Mouse (Mus musculus) hindbrain, postnatal 0 days (tissue): ENCODE data around the gene Mdfic. TPM values are rescaled to one million over a fixed set of nuclear protein-coding genes. Genes with fewer than 3 reads are reported as not detected.
A peak's percentile ranks its signal among the peaks of the same experiment; 100 is the strongest.
"Not testable (repeated sequence)": the region's sequence is repeated elsewhere in the genome, so short reads cannot be mapped to it uniquely, and the experiment has no call there.

Experiments
- ATAC-seq: fragments of 200-750 bp; cut with Nextera tagmentation; 2 replicates; pipeline ENCODE4 v1.8.0; 2017; ENCODE audit warnings: mild to moderate bottlenecking, moderate TSS enrichment, moderate library complexity
- DNase-seq: peaks from one replicate; pipeline ENCODE4 v3.0.0-alpha.2; 2015; ENCODE audit warnings: low spot score
- H3K27ac ChIP-seq: fragments of 300-500 bp; sonication (generic); 2 replicates; pipeline ENCODE4 v1.5.1; 2014; ENCODE audit warnings: mild to moderate bottlenecking
- H3K27me3 ChIP-seq: fragments of 300-500 bp; sonication (generic); 2 replicates; pipeline ENCODE4 v1.6.1; 2014; ENCODE audit warnings: low read length, mixed read lengths; ENCODE audit not compliant: insufficient read depth
- H3K36me3 ChIP-seq: fragments of 300-500 bp; sonication (generic); 2 replicates; pipeline ENCODE4 v1.6.1; 2014; ENCODE audit warnings: low read length, mixed read lengths; ENCODE audit not compliant: insufficient read depth
- H3K4me1 ChIP-seq: fragments of 300-500 bp; sonication (generic); 2 replicates; pipeline ENCODE4 v1.6.1; 2014; ENCODE audit warnings: antibody characterized with exemption, low read length, mixed read lengths; ENCODE audit not compliant: insufficient read depth
- H3K4me2 ChIP-seq: fragments of 300-500 bp; sonication (generic); 2 replicates; pipeline ENCODE4 v1.6.1; 2014; ENCODE audit warnings: low read depth, mild to moderate bottlenecking, low read length, moderate library complexity, mixed read lengths
- H3K4me3 ChIP-seq: fragments of 300-500 bp; sonication (generic); 2 replicates; pipeline ENCODE4 v1.5.1; 2014; ENCODE audit warnings: low read length
- H3K9ac ChIP-seq: fragments of 300-500 bp; sonication (generic); replicated peaks from 2 replicates; pipeline ENCODE4 v1.6.1; 2014; ENCODE audit warnings: mild to moderate bottlenecking, low read length, moderate library complexity, mixed read lengths
- H3K9me3 ChIP-seq: fragments of 300-500 bp; sonication (generic); 2 replicates; pipeline ENCODE4 v1.6.1; 2016; ENCODE audit warnings: low read length, mixed read lengths
- CTCF ChIP-seq: IDR thresholded peaks from 2 replicates; pipeline ENCODE4 v1.5.1; 2016; ENCODE audit warnings: antibody characterized with exemption, control low read depth, low read depth
- WGBS: fragments of 180-500 bp; shearing (Covaris S2); extraction: QIAGEN DNeasy Blood & Tissue Kit; methylation state at CpG from one replicate; pipeline ENCODE4 v1.1.7; 2014; 5-methylcytosine and 5-hydroxymethylcytosine counted together
- polyA plus RNA-seq: library from polyadenylated mRNA; unstranded; fragments of >200 nt; fragmentation: Nextera tagmentation; extraction: Ambion mirVana; gene quantifications from 2 replicates; pipeline ENCODE4 v1.2.1, GENCODE M21; 2015
- total RNA-seq: library from RNA; depleted of rRNA; stranded (reverse); fragments of >200 nt; gene quantifications from 2 replicates; pipeline ENCODE4 v1.2.3, GENCODE M21; 2014

Gene Mdfic
- total and polyA plus RNA-seq, 2 experiments from 2014 or later = 0.81 to 4.2 TPM

- H3K27me3 ChIP-seq = no peaks in the 10 kb centered on the region
- DNase-seq (no peak), ATAC-seq (no peak)
- H3K4me1 ChIP-seq = no peaks in the 10 kb centered on the region
- H3K27ac ChIP-seq = no peak overlapping the region
- H3K4me3 ChIP-seq = no peak overlapping the region
- H3K4me2 ChIP-seq = no peak overlapping the region
- WGBS = 75% methylated on average over 6 of the region's 6 CpGs
- TF ChIP-seq CTCF = no peak
- H3K9me3 ChIP-seq = no peaks in the 10 kb centered on the region
- H3K36me3 ChIP-seq = no peaks in the 10 kb centered on the region
- no peak overlapping the region for H3K9ac ChIP-seq
These were observed 542 bp upstream of the Mdfic start for GRCm38 (mm10) chr6:15719919-15720318.

- H3K4me3 ChIP-seq = peak overlapping the region; percentile 59
- TF ChIP-seq CTCF = no peak
- no peaks in the 10 kb centered on the region for H3K9me3 ChIP-seq
- H3K9ac ChIP-seq = peak overlapping the region; percentile 55
- H3K36me3 ChIP-seq = no peaks in the 10 kb centered on the region
- DNase-seq (peak; percentile 34), ATAC-seq (peak; percentile 80)
- no peaks in the 10 kb centered on the region for H3K27me3 ChIP-seq
- 2% methylated on average over 53 of the region's 60 CpGs for WGBS
- peak overlapping the region; percentile 93 for H3K4me2 ChIP-seq
- H3K27ac ChIP-seq = 0 out of 2 replicates have a peak overlapping the region, but pooled peaks have one; percentile 41
- no peaks in the 10 kb centered on the region for H3K4me1 ChIP-seq
These were observed 606 bp downstream of the Mdfic start for GRCm38 (mm10) chr6:15720818-15721715.

- DNase-seq (no peak), ATAC-seq (no peak)
- H3K27me3 ChIP-seq = no peaks in the 10 kb centered on the region
- no peaks in the 10 kb centered on the region for H3K4me1 ChIP-seq
- 0 out of 2 replicates have a peak overlapping the region, but pooled peaks have one; percentile 55 for H3K9ac ChIP-seq
- H3K36me3 ChIP-seq = no peaks in the 10 kb centered on the region
- peak overlapping the region; percentile 59 for H3K4me3 ChIP-seq
- H3K9me3 ChIP-seq = no peaks in the 10 kb centered on the region
- H3K27ac ChIP-seq = no peak overlapping the region
- no peak for TF ChIP-seq CTCF
- WGBS = 32% methylated on average over 5 of the region's 5 CpGs
- H3K4me2 ChIP-seq = peak overlapping the region; percentile 93
These were observed 1.2 kb downstream of the Mdfic start for GRCm38 (mm10) chr6:15721716-15722031.

- H3K27ac ChIP-seq, H3K9ac ChIP-seq, H3K9me3 ChIP-seq, ATAC-seq, H3K4me1 ChIP-seq, H3K36me3 ChIP-seq, H3K4me2 ChIP-seq, DNase-seq, H3K4me3 ChIP-seq, H3K27me3 ChIP-seq: not testable (repeated sequence)
- 93% methylated on average over 7 of the region's 8 CpGs for whole genome bisulfite sequencing
These were observed 2.2 kb downstream of the Mdfic start for GRCm38 (mm10) chr6:15722631-15723030.

GRCm38 (mm10) chr6:15724304-15724703, 3.8 kb downstream of the Mdfic start:
- no peak overlapping the region for H3K4me3 ChIP-seq
- no peak overlapping the region for H3K9ac ChIP-seq
- no peaks in the 10 kb centered on the region for H3K27me3 ChIP-seq
- TF ChIP-seq CTCF = no peak
- no peak overlapping the region for H3K27ac ChIP-seq
- 70% methylated on average over 4 of the region's 4 CpGs for WGBS
- H3K4me2 ChIP-seq = no peak overlapping the region
- no peaks in the 10 kb centered on the region for H3K36me3 ChIP-seq
- H3K9me3 ChIP-seq = no peaks in the 10 kb centered on the region
- no peak for ATAC-seq
- H3K4me1 ChIP-seq = no peaks in the 10 kb centered on the region
- no peak for DNase-seq

- H3K4me2 ChIP-seq = no peak overlapping the region
- no peaks in the 10 kb centered on the region for H3K9me3 ChIP-seq
- H3K27me3 ChIP-seq = no peaks in the 10 kb centered on the region
- H3K27ac ChIP-seq = no peak overlapping the region
- no peak for TF ChIP-seq CTCF
- no peak overlapping the region for H3K9ac ChIP-seq
- no peak overlapping the region for H3K4me3 ChIP-seq
- WGBS = 82% methylated on average over 6 of the region's 6 CpGs
- H3K36me3 ChIP-seq = no peaks in the 10 kb centered on the region
- ATAC-seq (no peak), DNase-seq (no peak)
- no peaks in the 10 kb centered on the region for H3K4me1 ChIP-seq
These were observed 6.0 kb downstream of the Mdfic start for GRCm38 (mm10) chr6:15726422-15726821.

- Histone ChIP-seq H3K4me2 (no peak overlapping the region), H3K9ac (no peak overlapping the region), H3K9me3 (no peaks in the 10 kb centered on the region), H3K4me1 (no peaks in the 10 kb centered on the region), H3K4me3 (no peak overlapping the region), H3K27me3 (no peaks in the 10 kb centered on the region), H3K27ac (no peak overlapping the region), H3K36me3 (no peaks in the 10 kb centered on the region)
- no peak for DNase-seq
- no peak for TF ChIP-seq CTCF
- ATAC-seq = no peak
- 56% methylated on average over 4 of the region's 4 CpGs for WGBS
These were observed 7.4 kb downstream of the Mdfic start for GRCm38 (mm10) chr6:15727681-15728410.
